Mouse (Mus musculus): ENCODE results near the gene Kdsr. TPM values are rescaled to one million over a fixed set of nuclear protein-coding genes. Genes with fewer than 3 reads are reported as not detected.

The Kdsr gene
- polyA plus RNA-seq, 1 experiment from 2014 or later: 11.8 TPM

- Histone ChIP-seq H3K27ac (no peak overlapping the region), H3K9ac (no peak overlapping the region), H3K4me2 (replicated peaks) (no peak overlapping the region), H3K9me3 (replicated peaks) (no peaks in the 10 kb centered on the region), H3K36me3 (no peaks in the 10 kb centered on the region), H3K27me3 (no peaks in the 10 kb centered on the region), H3K4me1 (no peaks in the 10 kb centered on the region), H3K4me3 (no peak overlapping the region)
- ATAC-seq (ENCODE audit: low FRiP score): no peak
- 85% methylated on average over 3 of the region's 3 CpGs for WGBS
Observed at GRCm38 (mm10) chr1:106684546-106684945, 75.0 kb downstream of the Kdsr start.

- no peaks in the 10 kb centered on the region for H3K4me1 ChIP-seq
- H3K4me2 ChIP-seq (replicated peaks): no peak overlapping the region
- H3K4me3 ChIP-seq: no peak overlapping the region
- ATAC-seq (ENCODE audit: low FRiP score): no peak
- no peak overlapping the region for H3K9ac ChIP-seq
- H3K27me3 ChIP-seq: no peaks in the 10 kb centered on the region
- WGBS: 82% methylated on average over 3 of the region's 3 CpGs
- no peaks in the 10 kb centered on the region for H3K36me3 ChIP-seq
- H3K27ac ChIP-seq: no peak overlapping the region
- no peaks in the 10 kb centered on the region for H3K9me3 ChIP-seq (replicated peaks)
Observed at GRCm38 (mm10) chr1:106682829-106683228, 76.7 kb downstream of the Kdsr start.

GRCm38 (mm10) chr1:106679800-106680515, 79.6 kb downstream of the Kdsr start:
- no peak overlapping the region for H3K27ac ChIP-seq
- no peaks in the 10 kb centered on the region for H3K4me1 ChIP-seq
- 79% methylated on average over 6 of the region's 6 CpGs for WGBS
- H3K4me2 ChIP-seq (replicated peaks): no peak overlapping the region
- no peak for ATAC-seq (ENCODE audit: low FRiP score)
- H3K9me3 ChIP-seq (replicated peaks): no peaks in the 10 kb centered on the region
- no peak overlapping the region for H3K9ac ChIP-seq
- H3K27me3 ChIP-seq: no peaks in the 10 kb centered on the region
- no peak overlapping the region for H3K4me3 ChIP-seq
- no peaks in the 10 kb centered on the region for H3K36me3 ChIP-seq

GRCm38 (mm10) chr1:106678060-106678478, 81.5 kb downstream of the Kdsr start:
- Histone ChIP-seq H3K4me2 (replicated peaks) (no peak overlapping the region), H3K4me3 (no peak overlapping the region)
- 74% methylated on average over 5 of the region's 5 CpGs for WGBS

More at GRCm38 (mm10) chr1:106678060-106678478, 81.5 kb downstream of the Kdsr start:
- H3K27ac ChIP-seq: no peak overlapping the region
- no peaks in the 10 kb centered on the region for H3K36me3 ChIP-seq
- no peak overlapping the region for H3K9ac ChIP-seq
- no peak for ATAC-seq (ENCODE audit: low FRiP score)
- no peaks in the 10 kb centered on the region for H3K9me3 ChIP-seq (replicated peaks)
- no peaks in the 10 kb centered on the region for H3K4me1 ChIP-seq
- H3K27me3 ChIP-seq: no peaks in the 10 kb centered on the region

Other genes with a start within 250 kb of the Kdsr start
- 12.7 and 15.5 TPM in 2 replicates for gene Bcl2, start 45.5 kb downstream of the Kdsr start, polyA plus RNA-seq (2016; fragmentation: Nextera tagmentation; extraction: Ambion mirVana)
- 67.7 and 74.1 TPM in 2 replicates for gene Vps4b, start 37.0 kb upstream of the Kdsr start, polyA plus RNA-seq (2016; fragmentation: Nextera tagmentation; extraction: Ambion mirVana)
- gene Serpinb5, start 101.4 kb upstream of the Kdsr start, polyA plus RNA-seq (2016; fragmentation: Nextera tagmentation; extraction: Ambion mirVana): 0.21 and 0.38 TPM in 2 replicates
- gene Serpinb12, start 174.7 kb upstream of the Kdsr start, polyA plus RNA-seq (2016; fragmentation: Nextera tagmentation; extraction: Ambion mirVana): not detected in 2 replicates
- gene Serpinb13, start 221.3 kb upstream of the Kdsr start, polyA plus RNA-seq (2016; fragmentation: Nextera tagmentation; extraction: Ambion mirVana): not detected in 2 replicates

Measured in hindbrain, embryonic 12.5 days (tissue).